Mouse (Mus musculus) hindbrain, embryonic 11.5 days (tissue): ENCODE measurements around the gene Adap1. TPM values are rescaled to one million over a fixed set of nuclear protein-coding genes. Genes with fewer than 3 reads are reported as not detected.

Experiments used
- ATAC-seq: fragments of 200-750 bp; cut with Nextera tagmentation; 2 replicates; pipeline ENCODE4 v1.8.0; 2017; ENCODE audit warnings: mild to moderate bottlenecking, moderate TSS enrichment, moderate library complexity; ENCODE audit not compliant: low FRiP score
- DNase-seq: peaks from one replicate; pipeline ENCODE4 v3.0.0-alpha.2; 2015; ENCODE audit warnings: low spot score
- H3K27ac ChIP-seq: fragments of 300-500 bp; sonication (generic); 2 replicates; pipeline ENCODE4 v1.5.1; 2014; ENCODE audit warnings: mild to moderate bottlenecking, low read depth, low read length
- H3K27me3 ChIP-seq: fragments of 300-500 bp; sonication (generic); 2 replicates; pipeline ENCODE4 v1.6.1; 2014; ENCODE audit warnings: mild to moderate bottlenecking, low read length, moderate library complexity, mixed read lengths; ENCODE audit not compliant: control insufficient read depth, insufficient read depth
- H3K36me3 ChIP-seq: fragments of 300-500 bp; sonication (generic); 2 replicates; pipeline ENCODE4 v1.6.1; 2014; ENCODE audit warnings: mild to moderate bottlenecking, low read length, moderate library complexity, mixed read lengths; ENCODE audit not compliant: control insufficient read depth, insufficient read depth
- H3K4me1 ChIP-seq: fragments of 300-500 bp; sonication (generic); replicated peaks from 2 replicates; pipeline ENCODE4 v1.6.1; 2014; ENCODE audit warnings: low read length, mixed read lengths; ENCODE audit not compliant: control insufficient read depth, insufficient read depth
- H3K4me2 ChIP-seq: fragments of 300-500 bp; sonication (generic); replicated peaks from 2 replicates; pipeline ENCODE4 v1.6.1; 2014; ENCODE audit warnings: mild to moderate bottlenecking, low read depth, low read length
- H3K4me3 ChIP-seq: fragments of 300-500 bp; sonication (generic); 2 replicates; pipeline ENCODE4 v1.5.1; 2014; ENCODE audit warnings: low read depth, low read length
- H3K9ac ChIP-seq: fragments of 300-500 bp; sonication (generic); 2 replicates; pipeline ENCODE4 v1.6.1; 2014; ENCODE audit warnings: low read depth, low read length
- H3K9me3 ChIP-seq: fragments of 300-500 bp; sonication (generic); 2 replicates; pipeline ENCODE4 v1.6.1; 2016; ENCODE audit warnings: low read length; ENCODE audit not compliant: control insufficient read depth
- WGBS: fragments of 180-500 bp; shearing (Covaris S2); extraction: QIAGEN DNeasy Blood & Tissue Kit; methylation state at CpG from one replicate; pipeline ENCODE4 v1.1.7; 2014; 5-methylcytosine and 5-hydroxymethylcytosine counted together
- microRNA counts: library from miRNA; unstranded; fragments of <30 nt; microRNA quantifications from one replicate; lab custom pipeline; 2015
- polyA plus RNA-seq: library from polyadenylated mRNA; unstranded; fragments of >200 nt; fragmentation: Nextera tagmentation; extraction: Ambion mirVana; gene quantifications from 2 replicates; pipeline ENCODE4 v1.2.1, GENCODE M21; 2014

Gene Adap1
- polyA plus RNA-seq, 1 experiment from 2014 or later: 2.1 TPM

DNA sequence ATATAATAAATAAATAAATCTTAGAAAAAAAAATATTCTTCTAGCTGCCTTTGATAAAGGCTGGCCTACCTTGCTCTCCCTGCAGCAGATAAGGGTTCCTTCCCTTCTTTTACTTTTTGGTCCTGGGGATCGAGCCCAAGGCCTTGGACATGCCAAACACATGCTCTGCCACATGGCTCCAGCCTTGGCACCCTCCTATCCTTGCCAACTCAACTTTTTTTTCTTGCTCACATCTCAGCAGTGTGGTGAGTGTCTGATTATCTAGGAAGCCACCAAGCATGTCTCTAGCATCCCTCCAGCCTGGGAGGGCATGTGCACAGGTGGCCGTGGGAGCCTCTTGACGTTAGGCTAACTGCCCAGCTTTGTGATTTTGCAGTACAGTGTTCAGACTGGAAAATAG lies 97.1 kb downstream of the Adap1 start:
- Histone ChIP-seq H3K4me2 (no peak overlapping the region), H3K4me3 (no peak overlapping the region), H3K36me3 (peaks cover 19% of the 10 kb centered on the region), H3K9ac (no peak overlapping the region), H3K4me1 (no peaks in the 10 kb centered on the region), H3K9me3 (no peaks in the 10 kb centered on the region), H3K27me3 (no peaks in the 10 kb centered on the region), H3K27ac (no peak overlapping the region)
- DNase-seq: no peak
- 100% methylated on average over 3 of the region's 3 CpGs for WGBS
- no peak for ATAC-seq

DNA sequence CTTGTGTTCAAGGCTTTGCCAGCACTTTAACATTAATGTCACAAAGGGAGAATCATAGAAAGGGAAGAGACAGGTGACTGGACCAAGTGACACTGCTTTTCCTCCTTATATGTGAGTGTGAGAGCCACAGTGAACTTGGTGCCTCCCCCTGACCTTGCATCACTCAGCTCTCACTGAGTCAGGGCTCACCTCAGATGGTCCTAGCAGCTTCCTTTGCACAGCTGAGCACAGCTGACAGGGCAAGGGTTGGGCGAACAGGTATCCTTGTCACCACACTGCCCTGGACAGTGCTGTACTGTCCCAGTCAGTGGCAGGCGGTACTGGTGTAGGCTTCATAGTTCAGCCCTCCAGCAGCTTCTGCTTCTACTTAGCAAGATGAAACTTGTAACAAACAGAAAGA lies 97.8 kb downstream of the Adap1 start:
- H3K4me2 ChIP-seq: no peak overlapping the region
- DNase-seq (no peak), ATAC-seq (no peak)
- no peak overlapping the region for H3K4me3 ChIP-seq
- H3K36me3 ChIP-seq: peaks cover 17% of the 10 kb centered on the region
- no peaks in the 10 kb centered on the region for H3K27me3 ChIP-seq
- H3K27ac ChIP-seq: no peak overlapping the region
- H3K4me1 ChIP-seq: no peaks in the 10 kb centered on the region
- WGBS: 95% methylated on average over 2 of the region's 2 CpGs
- H3K9ac ChIP-seq: no peak overlapping the region
- H3K9me3 ChIP-seq: no peaks in the 10 kb centered on the region

DNA sequence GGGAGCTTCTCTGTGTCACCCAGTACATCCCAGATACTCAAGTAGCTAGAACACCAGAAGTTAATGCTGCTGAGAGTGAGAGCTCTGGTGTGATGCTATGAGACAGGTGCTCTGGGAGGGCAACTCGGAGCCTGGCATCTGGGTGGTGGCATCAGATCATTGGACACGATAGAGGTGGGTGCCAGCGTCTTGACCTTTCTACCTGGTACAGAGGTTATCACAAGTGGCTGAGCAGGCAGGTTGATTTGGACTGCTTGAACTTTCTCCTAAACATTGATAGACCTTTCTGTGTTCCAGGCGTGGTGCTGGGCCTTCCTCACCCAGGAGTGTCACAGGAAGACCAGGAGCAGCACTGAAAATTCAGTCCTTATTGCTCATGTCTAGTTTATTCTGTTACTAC lies 98.2 kb downstream of the Adap1 start:
- DNase-seq: no peak
- Histone ChIP-seq H3K27ac (no peak overlapping the region), H3K9ac (no peak overlapping the region), H3K36me3 (peaks cover 17% of the 10 kb centered on the region), H3K27me3 (no peaks in the 10 kb centered on the region), H3K4me3 (no peak overlapping the region), H3K9me3 (no peaks in the 10 kb centered on the region), H3K4me2 (no peak overlapping the region), H3K4me1 (no peaks in the 10 kb centered on the region)
- WGBS: 95% methylated on average over 4 of the region's 4 CpGs
- no peak for ATAC-seq

DNA sequence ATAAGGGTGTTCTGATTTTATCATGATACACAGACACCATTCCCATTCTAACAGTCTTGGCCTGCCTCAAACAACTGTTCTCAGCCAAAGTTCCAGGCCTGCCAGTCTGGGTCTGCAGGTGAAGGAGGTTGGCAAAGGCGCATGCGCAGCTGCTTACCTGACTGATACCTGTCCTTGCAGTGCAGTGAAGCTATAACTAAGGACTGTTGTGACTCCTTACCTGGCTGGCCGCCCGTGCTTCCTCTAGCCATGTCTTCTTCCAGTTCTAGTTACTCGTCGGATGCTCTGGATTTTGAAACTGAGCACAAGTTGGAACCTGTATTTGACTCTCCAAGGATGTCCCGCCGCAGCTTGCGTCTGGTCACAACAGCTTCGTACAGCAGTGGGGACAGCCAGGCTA lies 102.1 kb downstream of the Adap1 start:
- Histone ChIP-seq H3K4me2 (no peak overlapping the region), H3K9ac (no peak overlapping the region), H3K27ac (no peak overlapping the region), H3K9me3 (no peaks in the 10 kb centered on the region), H3K4me3 (no peak overlapping the region), H3K27me3 (no peaks in the 10 kb centered on the region), H3K36me3 (peaks cover 10% of the 10 kb centered on the region), H3K4me1 (no peaks in the 10 kb centered on the region)
- ATAC-seq (no peak), DNase-seq (no peak)
- 97% methylated on average over 10 of the region's 10 CpGs for WGBS

MicroRNAs encoded within 50 kb of the gene (microRNA counts, 519-probe panel; counts per million panel counts)
- microRNA mmu-miR-339-3p (lab: Ali Mortazavi, UCI) (not detected), microRNA mmu-miR-339-5p (lab: Ali Mortazavi, UCI) (not detected)

Other genes with a start within 250 kb of the Adap1 start
- 19.9 and 26.4 TPM in 2 replicates for gene Prkar1b, start 175.6 kb downstream of the Adap1 start, polyA plus RNA-seq
- 5.3 and 7.2 TPM in 2 replicates for gene Dnaaf5, start 175.4 kb downstream of the Adap1 start, polyA plus RNA-seq
- 38.4 and 43.8 TPM in 2 replicates for gene Sun1, start 125.0 kb downstream of the Adap1 start, polyA plus RNA-seq
- gene Get4, start 73.3 kb downstream of the Adap1 start, polyA plus RNA-seq: 112 and 121 TPM in 2 replicates
- 127 and 129 TPM in 2 replicates for gene Cox19, start 25.8 kb upstream of the Adap1 start, polyA plus RNA-seq
- gene Cyp2w1, start 27.0 kb upstream of the Adap1 start, polyA plus RNA-seq: not detected in 2 replicates
- gene Gpr146, start 52.1 kb upstream of the Adap1 start, polyA plus RNA-seq: 1.8 TPM in 2 replicates
- 0.11 and 0.32 TPM in 2 replicates for gene C130050O18Rik, start 79.7 kb upstream of the Adap1 start, polyA plus RNA-seq
- 2.0 and 2.4 TPM in 2 replicates for gene Gper1, start 97.5 kb upstream of the Adap1 start, polyA plus RNA-seq
- 29.2 and 31.2 TPM in 2 replicates for gene 3110082I17Rik, start 134.9 kb upstream of the Adap1 start, polyA plus RNA-seq
- 6.7 and 8.4 TPM in 2 replicates for gene Zfand2a, start 158.9 kb upstream of the Adap1 start, polyA plus RNA-seq
- 57.9 and 66.8 TPM in 2 replicates for gene Uncx, start 217.9 kb upstream of the Adap1 start, polyA plus RNA-seq